Mouse (Mus musculus) kidney, postnatal 0 days (tissue): ENCODE results near the gene Cib4. TPM values are rescaled to one million over a fixed set of nuclear protein-coding genes. Genes with fewer than 3 reads are reported as not detected.

Experiments
- ATAC-seq: fragments of 200-750 bp; cut with Nextera tagmentation; replicated peaks from 2 replicates; pipeline ENCODE4 v1.8.0; 2017; ENCODE audit warnings: low read depth, moderate number of reproducible peaks, moderate TSS enrichment, moderate library complexity; ENCODE audit not compliant: low FRiP score
- DNase-seq: peaks from one replicate; pipeline ENCODE4 v3.0.0-alpha.2; 2016; ENCODE audit warnings: low spot score
- H3K27ac ChIP-seq: fragments of 300-500 bp; sonication (generic); 2 replicates; pipeline ENCODE4 v1.5.1; 2014; ENCODE audit warnings: mild to moderate bottlenecking
- H3K27me3 ChIP-seq: fragments of 300-500 bp; sonication (generic); 2 replicates; pipeline ENCODE4 v1.6.1; 2014; ENCODE audit warnings: low read length, mixed read lengths; ENCODE audit not compliant: insufficient read depth
- H3K36me3 ChIP-seq: fragments of 300-500 bp; sonication (generic); 2 replicates; pipeline ENCODE4 v1.6.1; 2014; ENCODE audit warnings: low read length, mixed read lengths; ENCODE audit not compliant: insufficient read depth
- H3K4me1 ChIP-seq: fragments of 300-500 bp; sonication (generic); replicated peaks from 2 replicates; pipeline ENCODE4 v1.6.1; 2014; ENCODE audit warnings: antibody characterized with exemption, low read length, mixed read lengths; ENCODE audit not compliant: insufficient read depth
- H3K4me2 ChIP-seq: fragments of 300-500 bp; sonication (generic); 2 replicates; pipeline ENCODE4 v1.6.1; 2014; ENCODE audit warnings: mild to moderate bottlenecking, low read length, moderate library complexity, mixed read lengths
- H3K4me3 ChIP-seq: fragments of 300-500 bp; sonication (generic); replicated peaks from 2 replicates; pipeline ENCODE4 v1.5.1; 2014; ENCODE audit warnings: low read depth, low read length
- H3K9ac ChIP-seq: fragments of 300-500 bp; sonication (generic); 2 replicates; pipeline ENCODE4 v1.6.1; 2014; ENCODE audit warnings: low read depth, low read length
- H3K9me3 ChIP-seq: fragments of 300-500 bp; sonication (generic); replicated peaks from 2 replicates; pipeline ENCODE4 v1.6.1; 2016; ENCODE audit warnings: low read length, inconsistent platforms, mixed read lengths
- CTCF ChIP-seq: IDR thresholded peaks from 2 replicates; pipeline ENCODE4 v1.5.1; 2016; ENCODE audit warnings: antibody characterized with exemption, low read depth, mild to moderate bottlenecking, moderate library complexity
- WGBS: fragments of 180-500 bp; shearing (Covaris S2); extraction: QIAGEN DNeasy Blood & Tissue Kit; methylation state at CpG from one replicate; pipeline ENCODE4 v1.1.7; 2014; 5-methylcytosine and 5-hydroxymethylcytosine counted together
- polyA plus RNA-seq: library from polyadenylated mRNA; unstranded; fragments of >200 nt; fragmentation: Nextera tagmentation; extraction: Ambion mirVana; gene quantifications from 2 replicates; pipeline ENCODE4 v1.2.1, GENCODE M21; 2015

Gene Cib4
- polyA plus RNA-seq, 1 experiment from 2014 or later, result not detected

DNA sequence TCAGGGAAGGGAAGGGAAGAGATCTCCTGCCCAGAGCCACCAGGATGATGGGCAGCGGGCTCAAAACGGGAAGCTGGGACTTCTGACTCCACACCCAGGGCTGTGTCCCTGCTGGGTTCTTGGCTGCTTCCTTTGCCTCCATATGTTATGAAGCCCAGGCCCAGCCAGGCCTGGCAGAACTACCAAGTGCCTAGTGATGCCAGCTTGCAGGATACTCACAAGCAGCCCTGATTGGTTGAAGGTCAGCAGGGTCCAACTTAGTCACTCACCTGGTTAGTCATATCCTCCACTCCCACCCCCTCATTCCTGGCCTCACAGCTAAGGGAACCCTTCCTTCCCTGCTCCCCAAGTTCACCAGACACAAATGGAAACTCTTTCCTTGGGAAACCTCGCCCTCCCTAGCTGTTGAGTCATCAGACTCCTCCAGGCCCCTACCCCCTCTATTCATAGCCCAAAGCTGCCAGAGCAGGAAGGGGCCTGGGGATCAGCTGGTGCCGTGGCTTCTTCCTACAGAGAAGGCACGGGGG is 45.6 kb upstream of the Cib4 start:
- H3K36me3 ChIP-seq, result no peaks in the 10 kb centered on the region
- no peak for ATAC-seq
- no peak for TF ChIP-seq CTCF
- WGBS, result 61% methylated on average over 5 of the region's 5 CpGs
- H3K4me1 ChIP-seq, result peaks cover 8% of the 10 kb centered on the region
- no peaks in the 10 kb centered on the region for H3K9me3 ChIP-seq
- H3K27me3 ChIP-seq, result peaks cover 29% of the 10 kb centered on the region
- no peak overlapping the region for H3K4me2 ChIP-seq
- H3K4me3 ChIP-seq, result no peak overlapping the region
- H3K27ac ChIP-seq, result no peak overlapping the region
- no peak overlapping the region for H3K9ac ChIP-seq
- DNase-seq, result no peak

DNA sequence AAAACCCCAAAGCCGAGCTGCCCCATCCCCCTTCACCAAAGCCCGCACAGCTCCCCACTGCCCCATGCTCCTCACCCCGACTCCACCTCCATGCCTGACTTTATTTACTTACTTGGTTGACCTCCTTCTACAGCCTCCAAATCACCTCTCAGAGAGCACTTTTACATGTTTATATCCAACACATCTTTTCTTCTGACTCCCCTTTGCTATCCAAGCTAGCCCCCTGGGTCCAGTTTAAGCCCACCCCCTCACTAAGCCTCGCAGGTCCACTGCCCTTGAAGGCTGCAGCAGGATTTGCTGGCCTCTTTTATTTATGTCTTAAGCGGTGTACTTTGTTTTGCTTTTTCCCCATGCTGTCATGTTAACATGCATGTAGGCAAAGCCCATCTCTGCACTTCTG is 44.6 kb upstream of the Cib4 start:
- 64% methylated on average over 5 of the region's 5 CpGs for WGBS
- Histone ChIP-seq H3K27ac (no peak overlapping the region), H3K4me3 (no peak overlapping the region), H3K4me2 (no peak overlapping the region), H3K36me3 (no peaks in the 10 kb centered on the region), H3K9ac (no peak overlapping the region), H3K4me1 (peaks cover 8% of the 10 kb centered on the region), H3K27me3 (peaks cover 29% of the 10 kb centered on the region), H3K9me3 (no peaks in the 10 kb centered on the region)
- no peak for DNase-seq
- no peak for TF ChIP-seq CTCF
- no peak for ATAC-seq

DNA sequence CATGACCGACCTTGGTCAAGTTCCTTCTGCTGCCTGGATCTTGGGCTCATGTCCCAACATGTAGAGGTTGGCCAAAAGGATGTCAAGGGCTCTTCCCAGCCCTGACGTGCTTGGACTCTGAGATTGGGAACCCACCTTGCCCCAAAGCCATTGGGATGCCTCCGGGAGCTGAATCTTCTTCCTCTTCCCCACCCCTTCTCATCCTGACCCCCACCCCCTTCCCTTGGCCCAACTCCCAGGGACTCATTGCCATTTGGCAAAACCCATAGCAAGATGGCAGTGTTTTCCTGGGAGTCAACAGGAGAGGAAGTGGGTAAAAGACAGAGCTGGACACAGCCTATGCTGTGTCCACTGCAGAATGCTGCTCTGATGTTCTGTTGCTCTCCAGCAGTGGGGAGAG is 43.9 kb upstream of the Cib4 start:
- no peak overlapping the region for H3K27ac ChIP-seq
- DNase-seq (no peak), ATAC-seq (no peak)
- no peak overlapping the region for H3K4me3 ChIP-seq
- H3K4me2 ChIP-seq, result no peak overlapping the region
- no peak overlapping the region for H3K9ac ChIP-seq
- no peak for TF ChIP-seq CTCF
- WGBS, result 80% methylated on average over 3 of the region's 3 CpGs
- H3K9me3 ChIP-seq, result no peaks in the 10 kb centered on the region
- peaks cover 8% of the 10 kb centered on the region for H3K4me1 ChIP-seq
- no peaks in the 10 kb centered on the region for H3K36me3 ChIP-seq
- peaks cover 29% of the 10 kb centered on the region for H3K27me3 ChIP-seq

DNA sequence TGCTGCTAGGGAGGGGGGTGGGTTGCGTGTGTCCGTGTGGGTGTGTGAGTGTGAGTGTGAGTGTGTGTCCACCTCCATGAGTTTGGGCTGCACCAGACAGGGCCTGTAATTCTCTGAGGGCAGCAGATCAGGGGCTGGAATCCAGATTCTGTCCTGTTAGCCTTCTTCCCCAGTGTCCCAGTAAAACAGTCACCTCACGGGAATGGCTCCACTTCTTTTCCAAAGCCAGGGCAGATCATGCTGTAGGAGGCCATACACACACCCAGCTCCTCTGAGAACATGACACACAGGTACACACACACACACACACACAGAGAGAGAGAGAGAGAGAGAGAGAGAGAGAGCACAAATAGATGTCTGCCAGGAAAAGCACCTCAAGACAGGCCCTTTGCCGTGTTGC is 43.4 kb upstream of the Cib4 start:
- H3K4me3 ChIP-seq, result peak overlapping the region; percentile 37; the same call in 1 of the 2 replicates
- no peak overlapping the region for H3K27ac ChIP-seq
- 34% methylated on average over 4 of the region's 4 CpGs for WGBS
- peak overlapping the region; percentile 71 for H3K4me2 ChIP-seq
- H3K36me3 ChIP-seq, result no peaks in the 10 kb centered on the region
- H3K27me3 ChIP-seq, result peaks cover 29% of the 10 kb centered on the region
- no peak for TF ChIP-seq CTCF
- H3K9me3 ChIP-seq, result no peaks in the 10 kb centered on the region
- no peak for DNase-seq
- no peak overlapping the region for H3K9ac ChIP-seq
- H3K4me1 ChIP-seq, result peaks cover 8% of the 10 kb centered on the region
- no peak for ATAC-seq

DNA sequence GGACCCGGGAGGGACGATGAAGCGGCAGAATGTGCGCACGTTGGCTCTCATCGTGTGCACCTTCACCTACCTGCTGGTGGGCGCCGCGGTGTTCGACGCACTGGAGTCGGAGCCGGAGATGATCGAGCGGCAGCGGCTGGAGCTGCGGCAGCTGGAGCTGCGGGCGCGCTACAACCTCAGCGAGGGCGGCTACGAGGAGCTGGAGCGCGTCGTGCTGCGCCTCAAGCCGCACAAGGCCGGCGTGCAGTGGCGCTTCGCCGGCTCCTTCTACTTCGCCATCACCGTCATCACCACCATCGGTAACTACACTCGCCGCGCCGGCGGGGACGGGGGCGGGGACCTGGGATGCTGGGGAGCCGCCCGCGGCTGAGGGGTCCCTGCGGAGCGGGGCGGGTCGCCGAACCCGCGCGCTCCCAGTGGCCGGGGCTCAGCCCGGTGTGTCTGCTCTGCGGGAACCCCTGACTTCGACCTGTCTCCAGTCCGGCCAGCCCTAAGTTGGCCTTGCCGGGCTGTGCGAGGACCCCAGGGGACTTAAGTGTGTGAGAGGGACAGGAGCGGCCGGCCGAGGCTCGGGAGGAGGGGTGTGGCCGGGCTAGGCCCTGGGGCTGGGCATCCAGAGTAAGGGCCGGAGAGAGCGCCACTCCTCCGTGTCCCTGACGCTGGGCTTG is 42.8 kb upstream of the Cib4 start:
- Histone ChIP-seq H3K9ac (no peak overlapping the region), H3K27me3 (peaks cover 29% of the 10 kb centered on the region), H3K36me3 (no peaks in the 10 kb centered on the region), H3K4me1 (peaks cover 8% of the 10 kb centered on the region), H3K4me3 (peak overlapping the region; percentile 37), H3K9me3 (no peaks in the 10 kb centered on the region), H3K4me2 (peak overlapping the region; percentile 71), H3K27ac (no peak overlapping the region)
- ATAC-seq, result no peak; the same call in none of the 2 replicates
- DNase-seq, result peak; percentile 27
- WGBS, result under 1% methylated on average over 70 of the region's 70 CpGs
- TF ChIP-seq CTCF, result no peak

DNA sequence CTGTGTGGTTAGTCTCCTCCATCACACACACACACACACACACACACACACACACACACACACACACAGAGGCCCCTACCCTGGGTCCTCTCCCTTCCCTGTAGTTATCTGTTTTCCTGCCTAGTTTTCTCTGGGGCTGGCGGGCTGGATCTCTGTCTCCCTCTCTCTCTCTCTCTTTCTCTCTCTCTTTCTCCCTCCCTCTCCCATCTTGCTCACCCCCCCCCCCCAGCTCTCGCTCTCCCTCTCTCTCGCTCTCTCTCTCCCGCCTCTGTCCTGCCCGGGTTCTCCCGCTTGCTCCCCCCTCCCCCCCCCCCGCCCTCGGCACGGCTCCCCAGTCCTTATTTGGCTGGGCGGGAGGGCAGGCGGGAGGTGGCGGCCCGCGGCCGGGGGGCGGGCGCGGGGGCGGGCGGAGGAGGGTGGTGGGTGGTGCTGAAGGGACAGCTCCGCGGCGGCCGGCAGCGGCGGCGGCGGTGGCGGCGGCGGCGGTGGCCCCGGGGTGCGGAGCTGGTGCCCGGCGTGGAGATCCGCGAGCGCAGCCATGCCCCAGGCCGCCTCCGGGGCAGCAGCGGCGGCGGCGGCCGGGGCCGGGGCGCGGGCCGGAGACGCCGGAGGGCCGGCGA is 42.2 kb upstream of the Cib4 start, which contains the start of gene Kcnk3:
Gene Kcnk3 (plus strand): TSS at position 490 of the 620 bp plus-strand sequence.
- Histone ChIP-seq H3K27ac (no peak within 1 kb of the TSS), H3K4me1 (peaks cover 8% of the 10 kb centered on the region), H3K36me3 (no peaks in the 10 kb centered on the region), H3K9ac (no peak within 1 kb of the TSS), H3K27me3 (peaks cover 29% of the 10 kb centered on the region), H3K9me3 (no peaks in the 10 kb centered on the region), H3K4me3 (peak within 1 kb of the TSS; percentile 37), H3K4me2 (peak within 1 kb of the TSS; percentile 71)
- under 1% methylated on average over 27 of the region's 54 CpGs for WGBS
- TF ChIP-seq CTCF, result no peak
- DNase-seq, result peak; percentile 71
- peak; percentile 65 for ATAC-seq
